Mouse (Mus musculus): Measurements from ENCODE around the gene Grk4.

Gene Grk4

DNA sequence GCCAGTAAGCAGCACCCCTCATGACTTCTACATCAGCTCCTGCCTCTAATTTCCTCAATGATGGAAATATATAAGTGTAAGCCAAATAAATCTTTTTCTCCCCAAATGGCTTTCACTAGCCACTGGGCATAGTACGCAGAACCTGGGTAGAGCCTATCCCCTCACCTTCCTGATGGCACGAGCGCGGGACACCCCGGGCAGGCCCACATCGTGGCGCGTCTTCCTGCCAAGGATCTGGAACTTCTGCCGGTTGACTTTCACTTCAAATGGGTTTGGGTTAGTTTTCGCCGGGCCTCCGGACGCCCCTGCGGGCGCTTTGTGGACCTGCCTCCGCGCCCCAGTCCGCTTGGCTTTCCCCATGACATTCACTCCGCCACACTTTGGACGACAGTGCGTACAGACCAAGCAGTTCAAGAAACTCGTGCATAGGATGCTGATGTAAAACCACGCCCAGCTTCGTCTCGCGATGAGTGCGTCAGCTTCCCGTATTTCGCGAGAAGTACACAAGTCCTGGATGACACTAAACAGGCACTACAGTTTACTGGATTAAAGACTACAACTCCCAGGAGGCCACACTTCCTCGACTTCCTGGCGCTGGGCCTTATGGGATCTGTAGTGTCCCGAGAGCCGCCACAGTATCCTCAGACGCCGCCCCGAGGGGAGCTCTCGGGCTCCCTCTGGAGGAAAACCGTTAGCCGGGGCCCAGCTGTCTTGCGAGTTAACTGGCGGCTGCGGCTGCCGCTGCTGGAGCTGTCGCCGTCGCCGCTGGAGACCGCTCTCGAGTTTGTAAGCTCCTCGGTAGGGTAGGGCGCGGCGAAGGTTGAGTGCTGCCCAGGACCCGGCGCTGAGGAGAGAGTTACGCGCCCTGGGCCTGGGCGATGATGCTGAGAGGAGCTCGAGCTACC lies at the start of gene Grk4, which contains the start of gene Nop14:
Gene Grk4, plus strand, starts transcription at position 694 of the 905 bp plus-strand sequence.
Gene Nop14, minus strand, starts transcription at position 463 of the 905 bp plus-strand sequence.
- DNase-seq (ENCODE audit: low spot score), result peak; percentile 100

DNA sequence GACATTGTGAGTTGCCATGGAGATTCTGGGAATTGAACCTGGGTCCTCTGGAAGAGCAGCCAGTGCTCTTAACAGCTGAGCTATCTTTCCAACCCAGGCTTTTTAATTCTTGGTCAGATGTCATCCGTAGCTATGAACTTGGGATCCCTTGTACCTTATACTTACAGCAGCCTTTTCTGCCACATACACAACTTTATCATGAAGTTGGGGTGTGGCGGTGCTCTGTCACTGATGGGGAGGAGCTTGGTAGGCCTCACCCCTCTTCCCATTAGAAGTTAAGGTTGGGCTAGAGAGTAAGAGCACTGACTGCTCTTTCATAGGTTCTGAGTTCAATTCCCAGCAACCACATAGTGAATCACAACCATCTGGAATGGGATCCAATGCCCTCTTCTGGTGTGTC lies 27.2 kb upstream of the Grk4 start:
- DNase-seq (ENCODE audit: low spot score), result no peak

DNA sequence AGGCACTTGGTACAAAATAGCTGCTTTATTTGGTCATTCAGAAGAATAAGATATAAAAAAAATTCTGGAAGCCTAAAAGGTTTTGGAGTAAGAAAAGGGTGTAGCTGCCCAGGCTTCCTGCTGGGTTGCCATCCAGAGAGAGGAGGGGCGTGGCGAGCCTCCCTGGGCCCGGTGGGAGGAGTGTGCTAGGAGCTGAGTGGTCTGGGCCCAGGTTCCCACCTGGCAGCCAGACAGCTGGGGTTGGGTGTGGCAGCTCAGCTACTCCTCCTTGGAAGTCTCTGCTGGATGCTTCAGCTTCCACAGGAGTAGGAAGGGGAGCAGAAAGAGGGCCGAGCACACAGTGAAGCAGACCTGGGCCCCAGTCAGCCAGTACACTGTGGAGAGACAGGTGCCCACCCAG lies 26.5 kb upstream of the Grk4 start:
- no peak for DNase-seq (ENCODE audit: low spot score)

DNA sequence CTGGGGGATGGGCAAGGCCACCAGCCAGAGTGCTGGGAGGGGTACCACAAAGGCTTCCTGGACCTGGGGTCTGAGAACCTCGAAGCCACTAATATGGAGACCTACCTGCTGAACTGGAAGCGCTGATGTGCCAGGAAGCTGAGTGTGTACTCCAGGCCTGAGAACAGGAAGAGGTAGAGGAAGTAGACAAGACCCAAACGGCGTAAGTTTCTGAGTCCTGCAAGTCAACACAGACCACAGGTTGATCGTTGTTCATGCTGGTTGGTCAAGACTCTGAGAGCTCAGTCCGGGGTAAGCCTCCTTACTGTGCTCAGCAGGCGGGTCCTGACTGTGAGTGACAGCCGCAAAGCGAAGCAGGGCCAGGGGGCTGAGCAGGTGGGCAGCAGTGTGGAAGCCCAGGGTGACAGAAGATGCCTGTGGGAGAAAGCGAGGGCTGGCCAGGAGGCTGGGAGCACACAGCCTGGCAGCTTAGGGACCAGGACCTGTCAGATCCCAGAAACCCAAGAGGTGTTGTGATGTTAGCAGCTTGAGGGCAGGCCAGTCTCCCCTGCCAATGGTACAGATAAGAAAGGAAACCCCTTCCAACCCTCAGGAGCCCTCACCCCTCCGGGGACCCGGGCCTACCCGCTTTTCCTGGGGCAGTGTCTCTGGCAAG lies 25.3 kb upstream of the Grk4 start:
- no peak for DNase-seq (ENCODE audit: low spot score)

DNA sequence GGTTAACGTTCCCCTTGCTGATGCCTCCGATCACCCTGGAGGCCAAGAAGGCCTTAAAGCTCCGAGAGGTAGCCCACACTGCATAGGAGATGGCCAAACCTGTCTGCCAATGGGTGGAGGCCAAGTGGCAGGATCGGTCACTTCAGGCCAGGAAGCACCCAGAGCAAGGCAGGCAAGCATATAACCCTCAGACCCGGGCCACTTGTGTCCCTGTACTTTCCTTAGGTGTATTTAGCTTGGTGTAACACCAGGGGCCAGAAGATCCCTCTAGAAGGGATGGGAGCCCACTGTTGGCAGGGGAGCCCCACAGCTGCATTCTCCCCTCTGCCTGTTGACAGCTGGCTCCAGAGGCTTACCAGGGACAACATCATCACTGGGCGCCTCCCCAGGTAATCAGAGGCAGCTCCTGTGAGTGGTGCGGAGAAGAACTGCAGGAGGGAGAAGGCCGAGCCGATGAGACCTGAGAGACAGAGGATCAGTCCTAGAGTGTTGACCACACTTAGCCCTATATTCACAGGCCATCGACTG lies 24.4 kb upstream of the Grk4 start:
- DNase-seq (ENCODE audit: low spot score), result peak; percentile 4

DNA sequence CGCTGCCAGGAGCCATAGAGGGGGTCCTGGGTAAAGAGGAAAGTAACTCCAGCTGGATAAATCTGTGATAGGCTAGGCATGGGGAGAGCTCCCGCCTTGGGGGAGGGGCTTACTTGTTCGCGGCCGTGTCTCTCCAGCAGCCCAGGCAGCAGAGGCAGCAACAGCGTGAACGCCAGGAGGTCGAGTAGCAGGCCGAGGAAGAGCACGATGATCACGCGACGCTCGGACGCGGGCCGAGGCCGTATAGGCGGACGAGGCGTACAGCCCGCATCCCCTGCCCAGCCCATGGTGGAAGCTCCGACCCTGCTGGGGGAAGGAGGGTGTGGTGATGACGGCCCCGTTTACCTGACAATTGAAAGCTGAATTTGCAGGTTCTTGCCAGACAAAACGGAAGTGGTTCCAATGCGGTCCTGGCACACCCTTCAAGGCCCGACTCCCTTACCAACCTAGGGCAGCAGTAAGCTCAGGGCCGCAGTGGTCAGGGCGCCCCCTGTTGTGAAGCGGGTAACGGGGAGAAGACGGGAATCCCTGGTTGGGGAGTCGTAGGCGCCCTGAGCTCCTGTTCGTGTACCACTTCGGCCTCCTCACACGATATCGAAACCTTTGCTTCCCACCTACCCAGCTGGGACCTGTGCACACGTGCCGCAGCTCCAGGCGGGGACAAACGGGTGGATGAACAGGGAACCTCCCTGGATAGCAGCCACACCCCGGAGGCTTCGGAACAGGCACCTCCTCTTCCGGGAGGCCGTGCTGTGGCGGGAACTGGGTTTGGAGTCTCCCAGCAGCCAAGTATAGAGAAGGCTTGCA lies 23.5 kb upstream of the Grk4 start, which contains the start of gene Mfsd10:
Gene Mfsd10, minus strand, starts transcription at position 732 of the 807 bp plus-strand sequence.
- peak; percentile 81 for DNase-seq (ENCODE audit: low spot score)

DNA sequence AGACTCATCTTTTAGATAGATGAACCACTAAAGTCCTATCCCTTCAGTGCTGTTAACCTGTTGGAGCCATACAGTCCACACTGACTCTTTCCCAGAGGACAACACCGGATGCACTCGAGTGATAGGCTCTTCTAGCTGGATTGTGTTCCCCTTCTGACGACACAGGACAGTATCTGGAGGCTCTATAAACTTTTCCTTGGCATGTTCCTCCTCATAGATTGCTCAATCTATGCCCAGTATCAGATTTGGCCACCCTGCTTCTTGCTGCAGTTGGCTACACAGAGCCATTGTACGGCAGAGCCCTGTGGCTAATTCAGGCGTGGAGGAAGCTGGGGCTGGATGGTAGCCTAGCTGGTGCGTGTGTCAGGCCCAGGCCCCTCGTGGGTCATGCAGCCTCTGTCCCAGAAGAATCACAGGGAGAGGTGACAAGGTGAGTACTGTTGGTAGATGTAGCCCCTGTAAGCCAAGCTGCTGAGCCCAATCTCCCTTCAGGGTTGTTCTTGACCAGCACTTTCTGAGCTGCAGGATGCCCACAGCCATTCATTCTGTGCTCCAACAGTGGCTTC lies 22.5 kb upstream of the Grk4 start:
- no peak for DNase-seq (ENCODE audit: low spot score)

DNA sequence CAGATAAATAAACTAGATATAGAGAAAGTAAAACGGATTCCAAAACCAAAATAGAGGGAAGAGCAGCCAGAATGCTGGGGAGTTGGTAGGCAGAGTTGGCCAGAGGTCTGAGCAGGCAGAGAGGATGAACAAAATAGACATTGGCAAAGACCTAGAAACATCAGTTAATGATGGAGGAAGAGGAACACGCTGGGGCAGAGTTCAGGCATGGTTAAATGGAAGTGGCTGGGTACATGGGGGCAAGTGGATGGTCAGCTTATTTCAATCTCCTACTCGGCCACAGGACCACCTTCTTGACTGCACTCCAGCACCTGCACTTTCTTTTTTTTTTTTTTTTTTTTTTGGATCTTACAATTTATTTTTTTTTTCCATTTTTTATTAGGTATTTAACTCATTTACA lies 18.2 kb upstream of the Grk4 start:
- no peak for DNase-seq (ENCODE audit: low spot score)

DNA sequence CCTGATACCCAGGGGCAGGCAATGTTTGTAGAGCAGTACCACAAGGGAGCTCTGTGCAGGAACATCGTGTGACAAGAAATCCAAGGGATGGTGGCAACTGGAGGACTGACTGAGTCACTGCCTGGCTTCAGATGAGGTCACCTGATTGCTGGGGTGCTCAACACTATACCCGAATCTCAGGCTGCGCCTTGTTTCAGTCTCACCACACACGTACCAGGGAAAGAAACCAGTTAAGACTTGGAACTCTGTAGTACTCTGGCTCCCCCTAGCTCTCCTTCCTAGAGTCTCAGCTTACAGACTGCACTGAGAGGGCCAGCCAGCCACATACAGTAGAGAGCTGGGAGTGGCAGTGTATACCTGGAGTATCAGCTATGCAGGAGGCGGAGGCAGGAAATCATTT lies 17.2 kb upstream of the Grk4 start:
- DNase-seq (ENCODE audit: low spot score), result peak; percentile 75

DNA sequence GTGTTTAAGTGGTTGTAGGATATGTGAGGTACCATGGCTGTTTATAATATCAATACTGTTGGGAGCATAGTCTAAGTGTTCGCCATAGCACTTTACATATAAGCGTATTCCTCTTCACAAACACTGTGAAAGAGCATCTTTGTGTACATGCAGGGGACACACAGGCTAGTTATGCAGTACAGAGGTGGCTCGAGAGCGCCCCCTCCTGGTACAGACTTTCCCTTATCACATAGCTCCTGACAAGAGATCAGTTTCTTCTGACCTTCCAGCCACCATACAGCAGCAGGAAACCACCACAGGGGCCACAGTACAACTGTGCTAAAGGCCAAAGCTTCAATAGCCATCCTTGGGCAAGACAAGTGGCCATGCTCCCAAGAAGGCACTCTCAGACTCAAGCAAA lies 12.6 kb upstream of the Grk4 start:
- DNase-seq (ENCODE audit: low spot score), result peak; percentile 88

DNA sequence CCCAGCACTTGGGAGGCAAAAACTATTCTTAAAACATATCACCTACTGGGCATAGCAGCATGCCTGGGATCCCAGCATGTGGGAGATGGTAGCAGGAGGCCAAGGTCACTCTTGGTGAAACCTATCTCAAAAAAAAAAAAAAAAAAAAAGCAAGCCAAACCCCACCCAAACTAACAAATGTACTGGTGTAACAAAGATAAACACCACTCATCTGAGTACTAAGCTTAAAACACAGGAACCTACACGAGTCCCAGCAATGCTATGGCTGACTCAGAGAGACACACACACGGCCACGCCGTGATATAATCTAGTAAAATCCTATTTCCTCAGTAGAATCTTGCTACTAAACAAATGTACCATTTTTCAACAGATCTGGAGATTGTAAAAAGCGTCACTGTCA lies 7.2 kb upstream of the Grk4 start:
- no peak for DNase-seq (ENCODE audit: low spot score)

DNA sequence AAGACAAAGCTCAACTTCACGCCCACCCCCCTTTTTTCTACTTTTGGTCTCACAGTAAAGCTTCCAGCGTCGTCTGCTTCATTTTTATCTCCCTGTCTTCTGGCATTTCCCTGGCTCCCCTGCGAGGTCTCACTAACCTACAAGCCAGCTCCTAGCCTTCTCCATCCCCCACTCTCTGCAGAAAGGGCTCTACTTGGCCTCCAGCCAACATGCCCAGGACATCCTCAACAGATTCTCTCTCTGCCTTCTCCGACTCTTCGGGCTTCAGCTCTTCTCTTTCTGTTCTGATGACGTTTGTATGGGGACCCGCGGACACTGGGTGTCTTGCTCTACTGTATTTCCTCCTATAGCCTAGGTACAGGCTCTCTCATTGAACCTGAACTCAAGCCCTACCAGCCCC lies 5.3 kb upstream of the Grk4 start:
- DNase-seq (ENCODE audit: low spot score), result no peak

DNA sequence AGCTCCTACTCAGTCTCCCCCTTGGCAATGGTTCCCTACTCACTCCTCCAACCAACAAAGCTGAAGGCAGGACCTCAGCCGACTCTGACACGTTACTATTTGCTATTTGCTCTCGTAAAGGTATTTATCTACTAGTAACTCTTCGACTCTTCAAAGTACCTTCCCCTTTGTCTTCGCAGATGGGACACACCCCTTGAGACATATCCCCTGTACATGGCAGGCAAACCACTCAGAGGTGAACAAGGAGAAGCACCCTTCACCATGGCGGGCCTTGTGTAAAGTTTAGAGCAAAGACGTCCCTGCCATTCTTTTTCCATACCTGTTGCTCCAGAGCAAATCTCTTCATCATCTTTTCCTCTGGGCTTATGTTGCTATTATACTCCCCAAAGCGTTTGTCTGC lies 2.6 kb upstream of the Grk4 start:
- no peak for DNase-seq (ENCODE audit: low spot score)

DNA sequence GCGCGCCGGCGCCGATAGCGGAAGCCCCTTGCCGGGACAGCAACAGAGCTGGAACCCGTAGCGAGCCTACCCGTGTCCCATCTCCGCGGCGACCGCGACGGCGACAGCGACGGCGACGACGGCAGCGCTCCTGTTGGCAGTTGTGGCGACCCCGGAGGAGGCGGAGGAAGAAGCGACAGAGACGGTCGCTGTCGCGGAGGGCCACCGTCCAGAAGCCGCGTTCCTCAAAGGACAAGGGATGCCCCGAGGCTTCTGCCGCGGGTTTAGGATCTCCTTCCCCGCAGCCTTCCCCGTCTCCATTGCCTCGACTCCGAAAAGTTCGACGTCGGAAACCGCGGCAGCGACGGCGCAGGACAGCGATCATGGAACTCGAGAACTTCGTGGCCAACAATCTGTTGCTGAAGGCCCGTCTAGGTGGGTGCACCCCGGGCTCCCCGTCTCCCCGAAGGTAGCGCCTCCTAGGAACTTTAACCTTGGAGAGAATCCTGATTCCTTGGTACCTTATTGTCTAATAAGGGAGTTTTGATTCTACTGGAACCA lies 482 bp downstream of the Grk4 start:
- no peak for DNase-seq (ENCODE audit: low spot score)

DNA sequence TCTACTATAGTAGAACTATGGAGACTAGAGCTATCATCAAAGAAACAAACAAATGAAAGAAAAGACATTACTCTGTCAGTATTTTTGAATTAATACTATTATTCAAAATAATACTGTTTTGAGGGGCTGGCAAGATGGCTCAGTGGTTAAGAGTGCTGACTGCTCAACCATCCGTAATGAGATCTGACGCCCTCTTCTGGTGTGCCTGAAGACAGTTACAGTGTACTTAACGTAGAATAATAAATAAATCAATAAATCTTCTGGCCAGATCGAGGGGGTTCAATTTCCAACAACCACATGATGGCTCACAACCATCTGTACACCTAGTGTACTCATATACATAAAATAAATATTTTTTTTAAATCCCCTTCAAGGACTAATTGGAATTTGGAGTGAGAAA lies 1.7 kb downstream of the Grk4 start:
- no peak for DNase-seq (ENCODE audit: low spot score)

DNA sequence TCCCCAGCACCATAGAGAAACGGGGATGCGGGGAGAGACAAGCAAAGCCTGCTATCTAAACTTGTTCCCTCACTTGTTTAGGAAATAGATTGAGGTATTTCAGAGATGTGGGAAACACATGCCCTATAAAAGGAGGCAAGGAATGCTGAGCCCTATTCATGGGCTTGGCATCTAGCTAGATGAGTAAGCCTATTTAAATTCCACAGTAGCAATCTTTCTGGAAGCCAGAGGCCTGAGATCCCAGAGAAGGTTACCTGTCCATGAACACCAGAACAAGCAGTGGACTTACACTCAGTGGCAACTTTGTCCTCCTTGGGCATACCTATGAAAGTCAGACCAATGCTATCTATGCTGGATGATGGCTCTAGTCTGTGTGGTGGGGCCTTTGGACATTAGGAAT lies 3.1 kb downstream of the Grk4 start:
- no peak for DNase-seq (ENCODE audit: low spot score)

DNA sequence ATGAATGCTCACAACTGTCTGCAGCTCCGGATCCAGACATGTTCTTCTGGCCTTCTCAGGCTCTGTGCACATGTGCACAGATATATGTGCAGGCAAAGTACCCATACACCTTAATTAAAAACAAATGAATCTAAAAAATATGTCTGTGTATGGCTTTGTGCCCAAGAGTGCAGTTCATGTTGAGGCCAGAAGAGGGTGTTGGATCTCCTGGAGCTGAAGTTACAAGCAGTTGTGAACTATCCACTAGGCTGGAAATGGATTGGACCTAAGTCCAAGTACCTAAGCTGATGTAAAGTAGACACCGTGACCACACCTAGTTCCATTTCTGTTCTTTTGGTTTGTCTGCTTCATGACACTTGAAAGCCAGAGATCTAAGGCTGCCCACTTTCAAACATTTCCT lies 9.3 kb downstream of the Grk4 start:
- no peak for DNase-seq (ENCODE audit: low spot score)

DNA sequence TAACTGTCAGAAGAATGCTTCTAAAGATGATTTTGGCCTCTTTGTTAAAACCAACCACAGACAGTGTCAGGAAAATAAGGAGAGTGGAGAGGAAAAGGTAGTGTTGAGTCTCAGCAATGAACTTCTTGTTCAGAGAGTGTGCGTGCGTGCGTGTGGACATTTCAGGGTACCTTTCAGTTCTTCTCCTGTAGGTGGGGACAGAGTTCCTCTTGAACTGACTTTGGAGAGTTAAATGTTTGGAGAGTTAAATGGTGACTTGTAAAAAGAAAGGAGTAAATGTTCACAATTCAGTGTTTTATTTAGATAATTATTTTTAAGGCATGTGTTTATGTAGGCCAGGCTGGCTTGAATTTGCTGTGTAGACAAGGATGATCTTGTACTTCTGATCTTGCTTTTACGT lies 10.1 kb downstream of the Grk4 start:
- DNase-seq (ENCODE audit: low spot score), result no peak

DNA sequence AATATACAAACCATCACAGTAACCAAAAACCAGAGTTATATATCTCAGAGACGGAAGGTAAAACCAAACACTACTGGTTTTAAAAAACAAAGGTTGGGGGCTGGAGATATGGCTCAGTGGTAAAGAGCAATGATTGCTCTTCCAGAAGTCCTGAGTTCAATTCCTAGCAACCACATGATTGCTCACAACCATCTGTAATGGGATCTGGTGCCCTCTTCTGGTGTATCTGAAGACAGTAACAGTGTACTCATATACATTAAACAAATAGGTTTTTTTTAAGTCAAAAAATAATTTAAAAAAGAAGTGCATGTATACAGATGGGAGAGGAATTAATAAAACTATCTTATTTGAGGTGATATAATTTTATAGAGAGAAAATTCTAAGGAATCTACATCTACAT lies 29.7 kb downstream of the Grk4 start:
- DNase-seq (ENCODE audit: low spot score), result no peak

DNA sequence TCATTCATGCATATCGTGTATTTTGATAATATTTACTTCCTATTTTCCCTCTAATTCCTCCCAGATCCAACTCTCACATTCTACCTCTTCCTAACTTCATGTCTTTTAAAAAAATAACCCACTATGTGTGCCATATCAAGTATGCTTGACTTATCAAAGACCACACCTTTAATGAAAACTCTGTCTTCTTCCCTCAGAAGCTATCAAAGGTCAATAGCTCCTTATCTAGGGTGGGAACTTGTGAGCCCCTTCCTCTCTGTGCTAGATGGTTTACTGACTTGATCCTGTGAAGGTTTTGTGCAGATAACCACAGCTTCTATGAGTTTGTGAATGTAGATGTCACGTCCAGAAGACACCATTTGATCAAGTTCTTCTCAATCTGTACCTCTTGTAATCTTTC lies 32.6 kb downstream of the Grk4 start:
- no peak for DNase-seq (ENCODE audit: low spot score)

DNA sequence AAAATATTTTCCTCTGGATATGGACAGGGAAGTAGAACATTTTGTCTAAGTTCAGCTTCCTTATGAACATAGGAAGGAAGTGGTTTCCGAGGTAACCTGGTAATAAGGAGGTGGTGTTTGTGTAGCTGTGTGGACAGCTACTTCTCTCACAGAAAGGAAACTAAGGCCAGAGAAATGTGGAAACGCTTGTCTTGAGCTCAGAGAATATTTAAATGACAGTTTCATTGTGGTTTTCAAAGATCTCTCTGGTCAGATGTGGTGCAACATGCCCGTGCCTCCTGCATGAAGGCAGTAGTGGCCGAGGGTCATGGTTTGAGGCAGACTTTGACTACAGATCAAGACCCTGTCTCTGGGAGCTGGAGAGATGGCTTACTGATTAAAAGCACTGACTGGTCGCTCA lies 35.3 kb downstream of the Grk4 start:
- no peak for DNase-seq (ENCODE audit: low spot score)

DNA sequence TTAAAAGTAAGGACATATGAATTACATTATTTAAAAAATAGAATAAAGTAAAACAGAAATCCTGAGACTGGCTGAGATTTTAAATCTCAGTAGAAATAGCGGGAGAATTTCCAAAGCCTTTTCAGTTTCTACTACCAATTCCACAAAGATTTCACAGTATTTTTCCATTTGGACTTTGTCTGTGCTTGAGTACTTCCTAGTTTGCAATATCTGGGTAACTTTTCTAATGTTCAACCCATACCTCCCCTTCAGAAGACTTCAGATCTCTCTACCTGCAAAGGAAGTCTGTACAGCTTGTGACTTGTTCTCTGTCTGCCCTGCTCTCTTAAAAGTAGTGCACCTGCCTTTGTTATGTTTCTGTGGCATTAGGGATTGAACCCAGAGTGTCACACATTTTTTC lies 48.3 kb downstream of the Grk4 start:
- no peak for DNase-seq (ENCODE audit: low spot score)
